Mouse (Mus musculus): ENCODE measurements around the gene Arhgef26. TPM values are rescaled to one million over a fixed set of nuclear protein-coding genes. Genes with fewer than 3 reads are reported as not detected.

The Arhgef26 gene
- polyA plus RNA-seq, 1 experiment from 2014 or later = 7.8 TPM

GRCm38 (mm10) chr3:62341496-62342205 is 3.5 kb downstream of the Arhgef26 start:
- peaks cover 8% of the 10 kb centered on the region; the same call in 1 of the 2 replicates for H3K4me1 ChIP-seq (replicated peaks)

GRCm38 (mm10) chr3:62348514-62349217 is 10.5 kb downstream of the Arhgef26 start:
- Histone ChIP-seq H3K9ac (no peak overlapping the region), H3K36me3 (no peaks in the 10 kb centered on the region; the same call in 1 of the 2 replicates), H3K9me3 (replicated peaks) (no peaks in the 10 kb centered on the region), H3K4me2 (no peak overlapping the region), H3K27me3 (replicated peaks) (no peaks in the 10 kb centered on the region), H3K27ac (ENCODE audit: poor library complexity, severe bottlenecking) (no peak overlapping the region), H3K4me3 (no peak overlapping the region), H3K4me1 (replicated peaks) (no peaks in the 10 kb centered on the region)
- WGBS = 81% methylated on average over 6 of the region's 6 CpGs
- ATAC-seq (ENCODE audit: insufficient number of reproducible peaks, low FRiP score) = no peak

More at GRCm38 (mm10) chr3:62341496-62342205, 3.5 kb downstream of the Arhgef26 start:
- Histone ChIP-seq H3K27ac (ENCODE audit: poor library complexity, severe bottlenecking) (no peak overlapping the region), H3K9ac (no peak overlapping the region), H3K9me3 (replicated peaks) (no peaks in the 10 kb centered on the region), H3K36me3 (no peaks in the 10 kb centered on the region), H3K27me3 (replicated peaks) (no peaks in the 10 kb centered on the region; the same call in 1 of the 2 replicates), H3K4me3 (no peak overlapping the region), H3K4me2 (no peak overlapping the region)
- 59% methylated on average over 3 of the region's 3 CpGs for WGBS
- ATAC-seq (ENCODE audit: insufficient number of reproducible peaks, low FRiP score) = no peak

GRCm38 (mm10) chr3:62349218-62349897 is 11.2 kb downstream of the Arhgef26 start:
- no peak for ATAC-seq (ENCODE audit: insufficient number of reproducible peaks, low FRiP score)
- no peak overlapping the region for H3K27ac ChIP-seq (ENCODE audit: poor library complexity, severe bottlenecking)
- no peak overlapping the region for H3K4me2 ChIP-seq
- no peak overlapping the region for H3K4me3 ChIP-seq
- no peaks in the 10 kb centered on the region; the same call in 1 of the 2 replicates for H3K36me3 ChIP-seq
- no peaks in the 10 kb centered on the region for H3K4me1 ChIP-seq (replicated peaks)
- WGBS = 86% methylated on average over 11 of the region's 11 CpGs
- no peaks in the 10 kb centered on the region for H3K27me3 ChIP-seq (replicated peaks)
- H3K9me3 ChIP-seq (replicated peaks) = no peaks in the 10 kb centered on the region
- H3K9ac ChIP-seq = no peak overlapping the region

GRCm38 (mm10) chr3:62352071-62352470 is 13.9 kb downstream of the Arhgef26 start:
- WGBS = 68% methylated on average over 4 of the region's 4 CpGs
- H3K4me2 ChIP-seq = no peak overlapping the region
- H3K9me3 ChIP-seq (replicated peaks) = no peaks in the 10 kb centered on the region
- no peak overlapping the region for H3K4me3 ChIP-seq
- H3K9ac ChIP-seq = no peak overlapping the region
- no peak for ATAC-seq (ENCODE audit: insufficient number of reproducible peaks, low FRiP score)
- H3K4me1 ChIP-seq (replicated peaks) = no peaks in the 10 kb centered on the region
- H3K27ac ChIP-seq (ENCODE audit: poor library complexity, severe bottlenecking) = no peak overlapping the region
- H3K36me3 ChIP-seq = no peaks in the 10 kb centered on the region; the same call in 1 of the 2 replicates
- no peaks in the 10 kb centered on the region for H3K27me3 ChIP-seq (replicated peaks)

- H3K4me2 ChIP-seq = no peak overlapping the region
- no peak overlapping the region for H3K27ac ChIP-seq (ENCODE audit: poor library complexity, severe bottlenecking)
- no peaks in the 10 kb centered on the region; the same call in 1 of the 2 replicates for H3K36me3 ChIP-seq
- H3K4me3 ChIP-seq = no peak overlapping the region
- 84% methylated on average over 4 of the region's 4 CpGs for WGBS
- H3K27me3 ChIP-seq (replicated peaks) = no peaks in the 10 kb centered on the region
- no peak for ATAC-seq (ENCODE audit: insufficient number of reproducible peaks, low FRiP score)
- no peaks in the 10 kb centered on the region for H3K4me1 ChIP-seq (replicated peaks)
- H3K9me3 ChIP-seq (replicated peaks) = no peaks in the 10 kb centered on the region
- H3K9ac ChIP-seq = no peak overlapping the region
These were observed 14.7 kb downstream of the Arhgef26 start for GRCm38 (mm10) chr3:62352876-62353275.

- no peaks in the 10 kb centered on the region for H3K9me3 ChIP-seq (replicated peaks)
- H3K9ac ChIP-seq = no peak overlapping the region
- H3K4me2 ChIP-seq = no peak overlapping the region
- WGBS = 43% methylated on average over 5 of the region's 5 CpGs
- H3K36me3 ChIP-seq = no peaks in the 10 kb centered on the region
- no peaks in the 10 kb centered on the region for H3K27me3 ChIP-seq (replicated peaks)
- no peak overlapping the region for H3K27ac ChIP-seq (ENCODE audit: poor library complexity, severe bottlenecking)
- no peaks in the 10 kb centered on the region for H3K4me1 ChIP-seq (replicated peaks)
- ATAC-seq (ENCODE audit: insufficient number of reproducible peaks, low FRiP score) = no peak
- no peak overlapping the region for H3K4me3 ChIP-seq
These were observed 29.7 kb downstream of the Arhgef26 start for GRCm38 (mm10) chr3:62367882-62368281.

GRCm38 (mm10) chr3:62372841-62373240 is 34.7 kb downstream of the Arhgef26 start:
- no peak overlapping the region for H3K9ac ChIP-seq
- peaks cover 11% of the 10 kb centered on the region for H3K4me1 ChIP-seq (replicated peaks)
- no peak overlapping the region for H3K27ac ChIP-seq (ENCODE audit: poor library complexity, severe bottlenecking)
- no peaks in the 10 kb centered on the region for H3K27me3 ChIP-seq (replicated peaks)
- no peak overlapping the region for H3K4me3 ChIP-seq
- no peak overlapping the region for H3K4me2 ChIP-seq
- no peaks in the 10 kb centered on the region for H3K36me3 ChIP-seq
- H3K9me3 ChIP-seq (replicated peaks) = no peaks in the 10 kb centered on the region
- WGBS = 85% methylated on average over 2 of the region's 2 CpGs
- ATAC-seq (ENCODE audit: insufficient number of reproducible peaks, low FRiP score) = no peak

- Histone ChIP-seq H3K36me3 (no peaks in the 10 kb centered on the region), H3K9me3 (replicated peaks) (no peaks in the 10 kb centered on the region), H3K9ac (no peak overlapping the region), H3K27ac (ENCODE audit: poor library complexity, severe bottlenecking) (0 out of 2 replicates have a peak overlapping the region, but pooled peaks have one; percentile 10), H3K4me3 (no peak overlapping the region), H3K27me3 (replicated peaks) (no peaks in the 10 kb centered on the region), H3K4me2 (no peak overlapping the region), H3K4me1 (replicated peaks) (peaks cover 11% of the 10 kb centered on the region)
- ATAC-seq (ENCODE audit: insufficient number of reproducible peaks, low FRiP score) = no peak
- WGBS = 74% methylated on average over 4 of the region's 4 CpGs
These were observed 36.2 kb downstream of the Arhgef26 start for GRCm38 (mm10) chr3:62374346-62374745.

- Histone ChIP-seq H3K9ac (no peak overlapping the region), H3K4me2 (0 out of 2 replicates have a peak overlapping the region, but pooled peaks have one; percentile 13), H3K4me3 (no peak overlapping the region), H3K27me3 (replicated peaks) (no peaks in the 10 kb centered on the region), H3K27ac (ENCODE audit: poor library complexity, severe bottlenecking) (0 out of 2 replicates have a peak overlapping the region, but pooled peaks have one; percentile 10), H3K4me1 (replicated peaks) (peaks cover 11% of the 10 kb centered on the region), H3K9me3 (replicated peaks) (no peaks in the 10 kb centered on the region), H3K36me3 (no peaks in the 10 kb centered on the region)
- 33% methylated on average over 6 of the region's 6 CpGs for WGBS
- ATAC-seq (ENCODE audit: insufficient number of reproducible peaks, low FRiP score) = no peak; the same call in 1 of the 2 replicates
These were observed 36.7 kb downstream of the Arhgef26 start for GRCm38 (mm10) chr3:62374831-62375230.

- no peaks in the 10 kb centered on the region for H3K36me3 ChIP-seq
- H3K4me2 ChIP-seq = no peak overlapping the region
- H3K9ac ChIP-seq = no peak overlapping the region
- H3K4me1 ChIP-seq (replicated peaks) = peaks cover 11% of the 10 kb centered on the region
- 78% methylated on average over 2 of the region's 2 CpGs for WGBS
- no peak overlapping the region for H3K4me3 ChIP-seq
- H3K27ac ChIP-seq (ENCODE audit: poor library complexity, severe bottlenecking) = no peak overlapping the region
- ATAC-seq (ENCODE audit: insufficient number of reproducible peaks, low FRiP score) = no peak
- H3K9me3 ChIP-seq (replicated peaks) = no peaks in the 10 kb centered on the region
- no peaks in the 10 kb centered on the region for H3K27me3 ChIP-seq (replicated peaks)
These were observed 38.6 kb downstream of the Arhgef26 start for GRCm38 (mm10) chr3:62376719-62377118.

GRCm38 (mm10) chr3:62379946-62380345 is 41.8 kb downstream of the Arhgef26 start:
- Histone ChIP-seq H3K27me3 (replicated peaks) (no peaks in the 10 kb centered on the region), H3K4me1 (replicated peaks) (peaks cover 3% of the 10 kb centered on the region), H3K9me3 (replicated peaks) (no peaks in the 10 kb centered on the region), H3K9ac (no peak overlapping the region), H3K4me3 (no peak overlapping the region), H3K4me2 (no peak overlapping the region), H3K36me3 (no peaks in the 10 kb centered on the region), H3K27ac (ENCODE audit: poor library complexity, severe bottlenecking) (no peak overlapping the region)
- no peak for ATAC-seq (ENCODE audit: insufficient number of reproducible peaks, low FRiP score)
- WGBS = 49% methylated on average over 5 of the region's 5 CpGs
